Comparison of ENCODE assay signal across 8 mouse cellular contexts in the genomic region with DNA sequence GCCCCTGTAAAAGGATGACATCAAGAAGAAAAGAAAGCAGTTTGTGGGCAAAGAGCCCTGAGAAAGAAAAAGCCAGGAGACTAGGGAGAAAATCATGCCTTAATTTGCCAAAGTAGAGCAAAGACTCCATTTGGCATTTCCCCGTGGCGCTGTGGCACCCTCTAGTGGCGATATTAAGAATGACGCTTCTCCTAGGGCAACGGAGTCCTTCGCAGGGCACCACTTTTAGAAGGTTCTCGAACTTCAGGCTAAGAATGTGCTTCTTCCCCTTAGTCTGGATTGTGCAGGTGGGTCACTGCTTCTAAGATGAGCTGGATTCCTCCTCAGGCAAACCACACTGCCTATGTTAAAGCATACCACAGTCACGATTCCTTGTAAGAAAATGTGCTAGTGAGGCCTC. TPM values are rescaled to one million over a fixed set of nuclear protein-coding genes. Genes with fewer than 3 reads are reported as not detected.
DNase-seq lines count a peak whose midpoint lies in the region; ATAC-seq and TF ChIP-seq lines count a peak whose summit lies in the region.

No protein-coding gene starts in this region.

- TF ChIP-seq CTCF in lung, adult 2 months (IDR thresholded peaks at IDR 0.05; ENCODE audit: insufficient read depth, low read length), result peak; percentile 98

- WGBS in lung, adult 2 months, result 14% methylated on average over 8 of the region's 8 CpGs

- no peak overlapping the region for H3K4me3 ChIP-seq in lung, adult 2 months (replicated peaks; ENCODE audit: extremely low read depth, low read depth, low read length)

- TF ChIP-seq POLR2A in lung, adult 2 months (IDR thresholded peaks at IDR 0.05; ENCODE audit: borderline replicate concordance, extremely low read depth, low read depth, low read length), result no peak

- peak; percentile 74 for ATAC-seq in erythroblast, adult 5-6 weeks (replicated peaks; ENCODE audit: low FRiP score, poor library complexity, severe bottlenecking)

- H3K4me1 ChIP-seq in lung, adult 2 months (ENCODE audit: control insufficient read depth, insufficient read depth, low read length), result peaks cover 9% of the 10 kb centered on the region

- DNase-seq in 3T3-L1 (ENCODE audit: low read depth, low spot score), result peak; percentile 88
- DNase-seq in CD4-positive, CD25-positive, alpha-beta regulatory T cell, adult 2 months (ENCODE audit: low read depth, low spot score), result peak; percentile 84
- peak; percentile 66 for DNase-seq in brain, adult 2 months (ENCODE audit: low read depth, low spot score)
- DNase-seq in hindlimb bud, embryonic 11.5 days (ENCODE audit: extremely low spot score, low read depth, low spot score), result peak; percentile 18
- DNase-seq in lung, adult 2 months, result peak; percentile 58
- peak; percentile 86 for DNase-seq in retina, embryonic 14.5 days (ENCODE audit: low spot score)
- DNase-seq in urinary bladder, postnatal 25 days (ENCODE audit: low spot score), result peak; percentile 66

RNA-seq across cellular contexts. Expression of a gene that starts 50.6 kb away (rescaled TPM):
- 9.6 and 12.1 TPM in 2 replicates for total RNA-seq in erythroblast, adult 5-6 weeks (2015; ENCODE audit: low replicate concordance)
- 15.3 and 16.7 TPM in 2 replicates for total RNA-seq in erythroblast, adult 5-6 weeks (2017; ENCODE audit: low replicate concordance)
- polyA plus RNA-seq in lung, adult 2 months (2012; rRNA removed), result 0.92 and 1.1 TPM in 2 replicates

RNA-seq across cellular contexts. Expression of a gene that starts 54.4 kb away (rescaled TPM):
- total RNA-seq in erythroblast, adult 5-6 weeks (2015; ENCODE audit: low replicate concordance), result 0.19 and 3.6 TPM in 2 replicates
- 4.2 and 5.2 TPM in 2 replicates for total RNA-seq in erythroblast, adult 5-6 weeks (2017; ENCODE audit: low replicate concordance)
- 4.4 and 8.4 TPM in 2 replicates for polyA plus RNA-seq in lung, adult 2 months (2012; rRNA removed)

Comparison
In these comparisons a context has a peak if more than half of its experiments do, and no peak if none do; other contexts are left out.
1. DNase-seq: peak in every context shown above with its lines; median percentile 88 in 3T3-L1; 86 in retina, embryonic 14.5 days; 84 in CD4-positive, CD25-positive, alpha-beta regulatory T cell, adult 2 months; 66 in brain, adult 2 months; 66 in urinary bladder, postnatal 25 days; 58 in lung, adult 2 months; 18 in hindlimb bud, embryonic 11.5 days.